Mouse (Mus musculus): ENCODE measurements at regions not wholly inside any gene's neighbourhood (a gene's known extent, or its start where the extent isn't known, plus 50 kb on each side); places are given as distances from the start of the nearest gene placed in this dataset.
"Not testable (repeated sequence)": the region's sequence is repeated elsewhere in the genome, so short reads cannot be mapped to it uniquely, and the experiment has no call there.

- DNase-seq (ENCODE audit: low spot score in 2 of 2) = no peak
These were observed 116.0 kb upstream of the Gmds start for GRCm38 (mm10) chr13:32454419-32455146.

GRCm38 (mm10) chr13:32449710-32450417 is 111.3 kb upstream of the Gmds start:
- no peak for DNase-seq (ENCODE audit: low spot score in 2 of 2)

- no peak for DNase-seq (ENCODE audit: low spot score in 2 of 2)
These were observed 106.0 kb upstream of the Gmds start for GRCm38 (mm10) chr13:32444531-32444930.

DNA sequence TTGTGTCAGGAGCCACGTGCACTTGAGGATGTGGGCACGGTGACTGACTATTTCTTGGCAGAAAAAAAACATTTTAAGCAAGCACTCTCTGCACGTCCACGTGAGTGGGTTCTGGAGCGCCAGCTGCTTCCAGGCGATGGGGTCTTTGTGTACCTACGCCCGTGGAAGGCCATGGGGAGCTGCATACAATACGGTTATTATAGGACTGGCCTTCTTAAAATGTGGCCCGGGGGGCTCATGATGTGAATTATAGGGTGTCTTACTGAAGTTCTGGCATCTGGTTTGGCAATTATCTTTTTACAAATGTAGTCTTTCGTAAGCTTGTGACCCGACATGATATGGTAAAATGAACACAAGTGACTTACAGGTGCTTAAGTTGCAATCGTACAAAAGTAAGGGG is 103.5 kb upstream of the Gmds start:
- DNase-seq (ENCODE audit: low spot score in 2 of 2) = no peak

DNA sequence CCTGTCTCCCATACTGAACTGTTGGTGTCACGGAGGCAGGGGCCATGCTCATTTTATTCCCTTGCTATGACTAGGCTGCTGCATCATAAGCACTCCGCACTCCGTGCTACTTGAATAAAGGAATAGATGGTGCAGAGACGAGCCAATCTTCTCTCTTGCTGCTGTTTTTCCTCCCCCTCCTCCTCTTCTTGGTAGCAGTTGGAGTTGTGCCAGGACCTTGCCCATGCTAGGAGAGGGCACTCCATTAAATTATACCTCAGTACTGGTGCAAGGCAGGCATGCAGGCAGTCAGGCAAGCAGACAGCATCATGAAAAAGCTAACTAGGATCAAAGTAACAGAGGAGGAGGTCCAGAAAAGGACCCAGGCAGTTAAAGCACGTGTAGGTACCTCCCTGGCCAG is 96.6 kb upstream of the Gmds start:
- DNase-seq (ENCODE audit: low spot score in 2 of 2) = no peak

- no peak for DNase-seq (ENCODE audit: low spot score in 2 of 2)
These were observed 89.9 kb upstream of the Gmds start for GRCm38 (mm10) chr13:32428482-32428881.

- DNase-seq (ENCODE audit: low spot score in 2 of 2) = no peak
These were observed 88.4 kb upstream of the Gmds start for GRCm38 (mm10) chr13:32426906-32427305.

- peak in 1 of 2 experiments; percentile 32 for DNase-seq (ENCODE audit: low spot score in 2 of 2)
These were observed 87.7 kb upstream of the Gmds start for GRCm38 (mm10) chr13:32426199-32426598.

- not testable (repeated sequence) for DNase-seq (ENCODE audit: low spot score in 2 of 2)
These were observed 86.0 kb upstream of the Gmds start for GRCm38 (mm10) chr13:32424543-32424942.

DNA sequence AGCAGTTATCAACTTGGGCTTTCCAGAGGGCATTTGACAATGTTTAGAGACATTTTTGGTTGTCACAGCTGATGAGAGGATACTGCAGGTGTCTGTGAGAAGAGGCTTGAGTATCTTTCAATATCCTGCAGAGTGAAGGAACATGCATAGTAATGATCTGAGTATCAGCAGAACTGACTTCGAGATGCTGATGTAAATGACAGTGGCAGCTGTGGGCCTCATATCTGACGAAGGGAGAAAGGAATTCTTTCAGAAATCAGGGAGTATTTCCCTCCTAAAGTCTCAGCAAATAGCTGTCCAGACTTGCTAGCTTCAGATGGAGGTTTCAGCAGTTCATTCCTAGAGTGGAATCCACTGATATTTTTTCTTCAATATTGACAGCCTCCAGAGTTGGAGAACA is 83.9 kb upstream of the Gmds start:
- no peak for DNase-seq (ENCODE audit: low spot score in 2 of 2)

GRCm38 (mm10) chr13:32419326-32419725 is 80.8 kb upstream of the Gmds start:
- no peak for DNase-seq (ENCODE audit: low spot score in 2 of 2)

- DNase-seq (ENCODE audit: low spot score in 2 of 2) = no peak
These were observed 80.1 kb upstream of the Gmds start for GRCm38 (mm10) chr13:32418655-32419054.

- no peak for DNase-seq (ENCODE audit: low spot score in 2 of 2)
These were observed 79.4 kb upstream of the Gmds start for GRCm38 (mm10) chr13:32417907-32418306.

- DNase-seq (ENCODE audit: low spot score in 2 of 2) = peak; percentile 23 to 49
These were observed 72.9 kb upstream of the Gmds start for GRCm38 (mm10) chr13:32411287-32411935.

GRCm38 (mm10) chr13:32410065-32410464 is 71.5 kb upstream of the Gmds start:
- no peak for DNase-seq (ENCODE audit: low spot score in 2 of 2)

DNA sequence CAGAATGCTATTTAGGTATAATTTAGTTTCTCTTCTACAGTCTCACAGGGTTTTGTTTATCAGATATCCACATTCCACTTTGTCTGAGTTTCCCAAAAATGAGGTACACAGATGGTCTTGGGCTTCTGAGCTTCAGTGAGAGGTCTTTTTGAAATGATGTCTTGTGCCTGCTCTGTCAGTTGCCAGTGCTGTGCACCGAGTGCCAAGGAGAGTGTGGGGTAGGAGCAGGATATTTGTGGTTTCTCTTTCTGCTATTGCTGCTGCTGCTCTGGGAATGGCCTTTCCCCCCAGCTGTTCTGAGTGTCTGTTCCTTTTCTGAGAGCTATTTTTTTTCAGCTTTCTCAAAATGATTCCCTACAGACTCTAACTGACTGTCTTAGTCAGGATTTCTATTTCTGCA is 60.1 kb upstream of the Gmds start:
- no peak for DNase-seq (ENCODE audit: low spot score in 2 of 2)
